Mouse (Mus musculus) intestine, embryonic 14.5 days (tissue): ENCODE results near the gene Gm10720. TPM values are rescaled to one million over a fixed set of nuclear protein-coding genes. Genes with fewer than 3 reads are reported as not detected.
"Not testable (repeated sequence)": the region's sequence is repeated elsewhere in the genome, so short reads cannot be mapped to it uniquely, and the experiment has no call there.

Experiments
- ATAC-seq: fragments of 200-750 bp; cut with Nextera tagmentation; replicated peaks from 2 replicates; pipeline ENCODE4 v1.8.0; 2017; ENCODE audit warnings: low read depth, moderate number of reproducible peaks, moderate TSS enrichment, moderate library complexity; ENCODE audit not compliant: low FRiP score, low TSS enrichment
- DNase-seq: peaks from one replicate; pipeline ENCODE4 v3.0.0-alpha.2; 2018; ENCODE audit warnings: low spot score
- H3K27ac ChIP-seq: fragments of 300-500 bp; sonication (generic); 2 replicates; pipeline ENCODE4 v1.5.1; 2014; ENCODE audit warnings: low read depth, mild to moderate bottlenecking, control low read depth
- H3K27me3 ChIP-seq: fragments of 300-500 bp; sonication (generic); replicated peaks from 2 replicates; pipeline ENCODE4 v1.6.1; 2014; ENCODE audit warnings: low read length, control low read depth; ENCODE audit not compliant: control insufficient read depth, insufficient read depth
- H3K36me3 ChIP-seq: fragments of 300-500 bp; sonication (generic); 2 replicates; pipeline ENCODE4 v1.6.1; 2014; ENCODE audit warnings: low read length, control low read depth; ENCODE audit not compliant: control insufficient read depth, insufficient read depth
- H3K4me1 ChIP-seq: fragments of 300-500 bp; sonication (generic); replicated peaks from 2 replicates; pipeline ENCODE4 v1.6.1; 2014; ENCODE audit warnings: low read length, control low read depth, mixed read lengths; ENCODE audit not compliant: control insufficient read depth, insufficient read depth
- H3K4me2 ChIP-seq: fragments of 300-500 bp; sonication (generic); 2 replicates; pipeline ENCODE4 v1.6.1; 2014; ENCODE audit warnings: low read length
- H3K4me3 ChIP-seq: fragments of 300-500 bp; sonication (generic); 2 replicates; pipeline ENCODE4 v1.5.1; 2014; ENCODE audit warnings: low read depth, low read length, control low read depth, mixed read lengths
- H3K9ac ChIP-seq: fragments of 300-500 bp; sonication (generic); 2 replicates; pipeline ENCODE4 v1.6.1; 2014; ENCODE audit warnings: mild to moderate bottlenecking, low read length
- H3K9me3 ChIP-seq: fragments of 300-500 bp; sonication (generic); 2 replicates; pipeline ENCODE4 v1.6.1; 2016; ENCODE audit warnings: low read length, control low read depth; ENCODE audit not compliant: control insufficient read depth
- WGBS: fragments of 180-500 bp; shearing (Covaris S2); extraction: QIAGEN DNeasy Blood & Tissue Kit; methylation state at CpG from one replicate; pipeline ENCODE4 v1.1.7; 2014; 5-methylcytosine and 5-hydroxymethylcytosine counted together
- polyA plus RNA-seq: library from polyadenylated mRNA; unstranded; fragments of >200 nt; fragmentation: Nextera tagmentation; extraction: Ambion mirVana; gene quantifications from 2 replicates; pipeline ENCODE4 v1.2.1, GENCODE M21; 2014

The Gm10720 gene
- polyA plus RNA-seq, 1 experiment from 2014 or later = not detected

DNA sequence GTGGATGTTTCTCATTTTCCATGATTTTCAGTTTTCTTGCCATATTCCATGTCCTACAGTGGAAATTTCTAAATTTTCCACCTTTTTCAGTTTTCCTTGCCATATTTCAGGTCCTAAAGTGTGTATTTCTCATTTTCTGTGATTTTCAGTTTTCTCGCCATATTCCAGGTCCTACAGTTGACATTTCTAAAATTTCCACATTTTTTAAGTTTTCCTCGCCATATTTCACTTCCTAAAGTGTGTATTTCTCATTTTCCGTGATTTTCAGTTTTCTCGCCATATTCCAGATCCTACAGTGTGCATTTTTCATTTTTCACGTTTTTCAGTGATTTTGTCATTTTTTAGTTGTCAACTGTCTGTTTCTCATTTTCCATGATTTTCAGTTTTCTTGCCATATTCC, 6.1 kb upstream of the Gm10720 start:
- H3K27ac ChIP-seq, H3K9ac ChIP-seq, H3K4me3 ChIP-seq, H3K9me3 ChIP-seq, ATAC-seq, H3K4me2 ChIP-seq, H3K4me1 ChIP-seq, H3K36me3 ChIP-seq, H3K27me3 ChIP-seq, DNase-seq: not testable (repeated sequence)
- WGBS = no CpG with 5 or more reads among the region's 5 CpGs

DNA sequence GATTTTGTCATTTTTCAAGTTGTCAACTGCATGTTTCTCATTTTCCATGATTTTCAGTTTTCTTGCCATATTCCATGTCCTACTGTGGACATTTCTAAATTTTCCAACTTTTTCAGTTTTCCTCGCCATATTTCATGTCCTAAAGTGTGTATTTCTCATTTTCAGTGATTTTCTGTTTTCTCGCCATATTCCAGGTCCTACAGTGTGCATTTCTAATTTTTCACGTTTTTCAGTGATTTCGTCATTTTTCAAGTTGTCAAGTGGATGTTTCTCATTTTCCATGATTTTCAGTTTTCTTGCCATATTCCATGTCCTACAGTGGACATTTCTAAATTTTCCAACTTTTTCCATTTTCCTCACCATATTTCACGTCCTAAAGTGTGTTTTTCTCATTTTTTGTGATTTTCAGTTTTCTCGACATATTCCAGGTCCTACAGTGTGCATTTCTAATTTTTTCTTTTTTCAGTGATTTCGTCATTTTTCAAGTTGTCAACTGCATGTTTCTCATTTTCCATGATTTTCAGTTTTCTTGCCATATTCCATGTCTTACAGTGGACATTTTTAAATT, 3.3 kb upstream of the Gm10720 start:
- DNase-seq, H3K9me3 ChIP-seq, H3K27me3 ChIP-seq, H3K36me3 ChIP-seq, H3K4me2 ChIP-seq, H3K27ac ChIP-seq, H3K4me3 ChIP-seq, H3K4me1 ChIP-seq, ATAC-seq, H3K9ac ChIP-seq: not testable (repeated sequence)
- 75% methylated on average over 2 of the region's 7 CpGs for WGBS

- H3K27ac ChIP-seq, H3K9ac ChIP-seq, DNase-seq, H3K4me2 ChIP-seq, H3K27me3 ChIP-seq, H3K36me3 ChIP-seq, H3K4me1 ChIP-seq, H3K9me3 ChIP-seq, H3K4me3 ChIP-seq: not testable (repeated sequence)
- peak; percentile 65; the same call in 1 of the 2 replicates for ATAC-seq
- no CpG with 5 or more reads among the region's 11 CpGs for WGBS
Observed at GRCm38 (mm10) chr9:3012733-3013279, 2.6 kb upstream of the Gm10720 start, which contains the start of gene Gm10721. Gene Gm10721 (plus strand): TSS chr9:3013140.

DNA sequence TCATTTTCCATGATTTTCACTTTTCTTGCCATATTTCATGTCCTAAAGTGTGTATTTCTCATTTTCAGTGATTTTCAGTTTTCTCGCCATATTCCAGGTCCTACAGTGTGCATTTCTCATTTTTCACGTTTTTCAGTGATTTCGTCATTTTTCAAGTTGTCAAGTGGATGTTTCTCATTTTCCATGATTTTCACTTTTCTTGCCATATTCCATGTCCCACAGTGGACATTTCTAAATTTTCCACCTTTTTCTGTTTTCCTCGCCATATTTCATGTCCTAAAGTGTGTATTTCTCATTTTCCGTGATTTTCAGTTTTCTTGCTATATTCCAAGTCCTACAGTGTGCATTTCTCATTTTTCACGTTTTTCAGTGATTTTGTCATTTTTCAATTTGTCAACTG, 442 bp downstream of the Gm10720 start:
- not testable (repeated sequence) for DNase-seq, H3K4me2 ChIP-seq, H3K9ac ChIP-seq, ATAC-seq, H3K27ac ChIP-seq, H3K27me3 ChIP-seq, H3K4me3 ChIP-seq, H3K36me3 ChIP-seq, H3K9me3 ChIP-seq, H3K4me1 ChIP-seq
- 74% methylated on average over 4 of the region's 6 CpGs for WGBS

- no CpG with 5 or more reads among the region's 9 CpGs for WGBS
- DNase-seq, H3K27me3 ChIP-seq, H3K36me3 ChIP-seq, H3K4me1 ChIP-seq, H3K4me2 ChIP-seq, H3K27ac ChIP-seq, H3K9me3 ChIP-seq, ATAC-seq, H3K4me3 ChIP-seq, H3K9ac ChIP-seq: not testable (repeated sequence)
Observed at GRCm38 (mm10) chr9:3017108-3017507, 1.7 kb downstream of the Gm10720 start, which contains the start of gene Gm10719. Gene Gm10719 (plus strand): TSS chr9:3017408.

DNA sequence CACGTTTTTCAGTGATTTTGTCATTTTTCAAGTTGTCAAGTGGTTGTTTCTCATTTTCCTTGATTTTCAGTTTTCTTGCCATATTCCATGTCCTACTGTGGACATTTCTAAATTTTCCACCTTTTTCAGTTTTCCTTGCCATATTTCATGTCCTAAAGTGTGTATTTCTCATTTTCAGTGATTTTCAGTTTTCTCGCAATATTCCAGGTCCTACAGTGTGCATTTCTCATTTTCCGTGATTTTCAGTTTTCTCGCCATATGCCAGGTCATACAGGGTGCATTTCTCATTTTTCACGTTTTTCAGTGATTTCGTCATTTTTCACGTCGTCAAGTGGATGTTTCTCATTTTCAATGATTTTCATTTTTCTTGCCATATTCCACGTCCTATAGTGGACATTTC, 3.5 kb downstream of the Gm10720 start:
- H3K4me2 ChIP-seq, ATAC-seq, DNase-seq, H3K27me3 ChIP-seq, H3K27ac ChIP-seq, H3K9ac ChIP-seq, H3K4me1 ChIP-seq, H3K9me3 ChIP-seq, H3K36me3 ChIP-seq, H3K4me3 ChIP-seq: not testable (repeated sequence)
- 70% methylated on average over 9 of the region's 9 CpGs for WGBS

GRCm38 (mm10) chr9:3019835-3020727, 4.6 kb downstream of the Gm10720 start:
- not testable (repeated sequence) for DNase-seq, H3K4me1 ChIP-seq, H3K9me3 ChIP-seq, H3K9ac ChIP-seq, H3K4me3 ChIP-seq, H3K27me3 ChIP-seq, H3K36me3 ChIP-seq, H3K27ac ChIP-seq, H3K4me2 ChIP-seq
- ATAC-seq = 0 out of 2 replicates have a peak, but pooled peaks have one; percentile 65
- 80% methylated on average over 11 of the region's 19 CpGs for WGBS

DNA sequence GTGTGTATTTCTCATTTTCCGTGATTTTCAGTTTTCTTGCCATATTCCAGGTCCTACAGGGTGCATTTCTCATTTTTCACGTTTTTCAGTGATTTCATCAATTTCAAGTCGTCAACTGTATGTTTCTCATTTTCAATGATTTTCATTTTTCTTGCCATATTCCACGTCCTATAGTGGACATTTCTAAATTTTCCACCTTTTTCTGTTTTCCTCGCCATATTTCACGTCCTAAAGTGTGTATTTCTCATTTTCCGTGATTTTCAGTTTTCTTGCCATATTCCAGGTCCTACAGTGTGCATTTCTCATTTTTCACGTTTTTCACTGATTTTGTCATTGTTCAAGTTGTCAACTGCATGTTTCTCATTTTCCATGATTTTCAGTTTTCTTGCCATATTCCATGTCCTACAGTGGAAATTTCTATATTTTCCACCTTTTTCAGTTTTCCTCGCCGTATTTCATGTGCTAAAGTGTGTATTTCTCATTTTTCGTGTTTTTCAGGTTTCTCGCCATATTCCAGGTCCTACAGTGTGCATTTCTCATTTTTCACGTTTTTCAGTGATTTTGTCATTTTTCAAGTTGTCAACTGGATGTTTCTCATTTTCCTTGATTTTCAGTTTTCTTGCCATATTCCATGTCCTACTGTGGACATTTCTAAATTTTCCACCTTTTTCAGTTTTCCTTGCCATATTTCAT, 7.0 kb downstream of the Gm10720 start:
- H3K4me2 ChIP-seq, H3K27me3 ChIP-seq, H3K36me3 ChIP-seq, ATAC-seq, H3K9ac ChIP-seq, H3K4me3 ChIP-seq, H3K9me3 ChIP-seq, H3K4me1 ChIP-seq, H3K27ac ChIP-seq: not testable (repeated sequence)
- WGBS = 72% methylated on average over 9 of the region's 13 CpGs
- DNase-seq = peak; percentile 9
